Mouse (Mus musculus): ENCODE data around the gene Degs1.

Gene Degs1

DNA sequence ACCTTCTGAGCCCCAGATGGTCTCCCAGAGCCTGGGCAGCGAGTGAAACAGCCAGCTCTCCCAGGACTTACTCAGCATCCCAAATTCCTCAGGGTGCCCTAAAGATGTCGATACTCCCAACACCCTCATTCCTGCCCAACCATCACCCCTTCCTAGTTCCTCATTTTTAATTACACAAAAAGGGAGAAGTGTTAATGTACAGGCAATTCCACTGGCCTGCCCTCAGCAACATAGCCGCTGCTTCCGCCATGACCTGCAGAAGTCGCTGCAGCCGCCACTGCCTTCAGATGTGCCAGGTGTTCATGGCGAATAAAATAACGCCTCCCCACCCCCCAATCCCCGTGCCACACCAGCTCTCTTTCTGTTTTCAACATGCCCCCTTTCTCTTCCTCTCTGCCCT is 56.3 kb downstream of the Degs1 start:
- no peak for DNase-seq (ENCODE audit: low spot score in 2 of 2)
